Mouse (Mus musculus): Measurements from ENCODE around the gene Hist1h2ap.
A peak's percentile ranks its signal among the peaks of the same experiment; 100 is the strongest.
"Not testable (repeated sequence)": the region's sequence is repeated elsewhere in the genome, so short reads cannot be mapped to it uniquely, and the experiment has no call there.

Hist1h2ap gene

DNA sequence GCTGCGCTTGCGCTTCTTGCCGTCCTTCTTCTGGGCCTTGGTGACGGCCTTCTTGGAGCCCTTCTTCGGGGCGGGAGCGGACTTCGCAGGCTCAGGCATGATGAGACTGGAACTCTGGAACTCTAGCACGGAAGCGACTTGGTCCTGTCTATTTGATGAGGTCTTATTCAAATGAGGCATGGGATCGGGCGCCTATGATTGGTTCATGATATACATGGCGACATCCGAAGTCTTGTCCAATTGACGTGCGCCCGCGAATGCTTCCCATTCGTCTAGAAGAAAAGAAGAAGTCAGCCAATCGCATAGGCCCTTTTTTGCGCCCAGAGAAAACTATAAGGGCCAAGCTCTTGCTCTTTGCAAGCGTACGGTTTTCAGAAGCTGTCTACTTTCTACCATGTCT, 23.2 kb downstream of the Hist1h2ap start, which contains the start of the genes Hist1h2bq and Hist1h2ao:
Hist1h2bq (minus strand) TSS at position 125 of the 400 bp plus-strand sequence.
Hist1h2ao (plus strand) TSS at position 393 of the 400 bp plus-strand sequence.
- DNase-seq (ENCODE audit: low read depth, low spot score): not testable (repeated sequence)

GRCm38 (mm10) chr13:21803058-21803457, 30.2 kb downstream of the Hist1h2ap start:
- not testable (repeated sequence) for DNase-seq (ENCODE audit: low read depth, low spot score)

DNA sequence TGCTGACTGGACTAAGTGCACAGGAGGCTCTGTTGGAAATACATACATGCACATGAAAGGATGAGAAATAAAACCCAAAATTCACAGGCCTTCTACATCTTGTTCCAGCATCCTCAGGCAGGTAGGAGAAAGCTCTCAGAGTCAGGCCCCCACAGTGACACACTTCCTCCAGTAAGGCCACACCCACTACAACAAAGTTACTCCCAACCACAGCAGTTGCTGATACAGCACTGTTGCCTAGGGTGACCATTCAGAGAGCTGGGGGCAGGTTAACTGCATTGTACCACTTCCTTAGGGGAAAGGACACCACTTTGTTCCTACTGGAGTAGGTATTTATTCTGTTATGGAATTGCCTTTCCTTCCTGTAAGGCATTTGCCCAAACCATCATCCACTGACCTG, 36.1 kb downstream of the Hist1h2ap start:
- DNase-seq (ENCODE audit: low read depth, low spot score): not testable (repeated sequence)

DNA sequence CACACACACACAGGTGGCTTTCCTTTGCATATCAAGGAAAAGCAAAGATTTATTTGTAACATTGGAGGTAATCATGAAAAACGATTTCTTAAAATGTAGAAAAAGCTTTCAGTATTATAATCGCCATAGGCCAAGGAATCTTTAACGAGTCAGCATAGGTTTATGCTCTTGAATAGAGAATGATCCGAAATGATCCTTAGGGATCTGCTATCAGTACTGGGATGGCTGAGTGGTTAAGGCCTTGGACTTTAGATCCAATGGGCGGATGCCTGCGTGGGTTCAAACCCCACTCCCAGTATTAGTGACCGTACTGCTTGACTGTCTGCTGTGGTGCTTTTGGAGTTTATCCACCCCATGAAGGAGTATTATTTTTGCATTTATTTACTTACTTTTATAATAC, 37.7 kb downstream of the Hist1h2ap start:
- DNase-seq (ENCODE audit: low read depth, low spot score): no peak

- DNase-seq (ENCODE audit: low read depth, low spot score): no peak
Observed at GRCm38 (mm10) chr13:21790601-21791283, 42.6 kb downstream of the Hist1h2ap start.

DNA sequence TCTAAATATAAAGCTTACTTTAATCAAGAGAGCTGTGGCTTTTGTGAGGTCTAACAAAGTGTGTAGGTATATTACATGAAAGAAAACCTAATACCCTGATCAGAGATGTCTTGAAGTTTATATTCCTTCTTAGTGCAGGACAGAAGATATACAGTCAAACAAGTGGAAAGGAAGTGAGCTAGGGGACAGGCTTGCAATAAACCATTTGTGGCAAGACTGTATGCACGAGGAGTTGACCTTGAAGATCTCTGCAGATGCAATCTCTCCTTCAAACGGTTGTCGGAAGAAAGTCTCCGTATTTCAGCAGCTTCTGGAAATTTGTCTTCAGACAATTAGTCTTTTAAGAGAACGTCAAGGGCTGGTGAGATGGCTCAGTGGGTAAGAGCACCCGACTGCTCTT, 43.4 kb downstream of the Hist1h2ap start:
- DNase-seq (ENCODE audit: low read depth, low spot score): no peak

- no peak for DNase-seq (ENCODE audit: low read depth, low spot score)
Observed at GRCm38 (mm10) chr13:21787760-21788593, 45.3 kb downstream of the Hist1h2ap start.

GRCm38 (mm10) chr13:21786899-21787629, 46.2 kb downstream of the Hist1h2ap start, which contains the start of the genes Hist1h2an and Hist1h2bp:
Gene Hist1h2an (minus strand): TSS chr13:21787218.
Gene Hist1h2bp (plus strand): TSS chr13:21787461.
- peak; percentile 92 for DNase-seq (ENCODE audit: low read depth, low spot score)

DNA sequence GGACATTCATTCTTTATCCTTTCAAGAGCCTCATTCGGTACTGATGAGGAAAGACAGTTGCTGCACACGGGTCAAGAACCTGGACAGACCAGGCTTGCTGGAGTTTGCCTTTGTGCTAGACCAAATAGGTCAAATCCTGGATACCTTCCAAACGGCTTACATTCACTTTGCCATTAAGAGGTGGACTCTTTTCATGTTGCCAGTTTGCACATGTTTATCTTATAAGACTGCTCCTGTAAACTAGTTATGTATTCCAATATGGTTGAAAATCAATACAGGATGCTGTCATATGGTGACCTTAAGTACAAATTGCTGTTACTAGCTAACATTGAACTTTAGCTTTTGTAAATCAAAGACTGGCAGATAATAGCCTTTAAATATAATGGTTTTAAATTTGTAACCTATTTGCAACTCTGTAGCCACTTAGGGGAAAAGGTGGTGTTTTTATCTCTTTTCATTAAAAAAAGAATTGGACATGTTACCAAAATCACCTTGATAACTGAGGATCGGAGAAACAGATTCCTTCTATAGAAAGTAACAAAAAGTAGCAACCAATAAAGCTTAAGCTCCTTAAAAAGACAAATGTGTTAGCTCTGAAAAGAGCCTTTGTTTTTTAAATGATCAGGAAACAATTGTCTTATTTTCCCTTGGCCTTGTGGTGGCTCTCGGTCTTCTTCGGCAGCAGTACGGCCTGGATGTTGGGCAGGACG, 47.0 kb downstream of the Hist1h2ap start:
- peak; percentile 25 for DNase-seq (ENCODE audit: low read depth, low spot score)

DNA sequence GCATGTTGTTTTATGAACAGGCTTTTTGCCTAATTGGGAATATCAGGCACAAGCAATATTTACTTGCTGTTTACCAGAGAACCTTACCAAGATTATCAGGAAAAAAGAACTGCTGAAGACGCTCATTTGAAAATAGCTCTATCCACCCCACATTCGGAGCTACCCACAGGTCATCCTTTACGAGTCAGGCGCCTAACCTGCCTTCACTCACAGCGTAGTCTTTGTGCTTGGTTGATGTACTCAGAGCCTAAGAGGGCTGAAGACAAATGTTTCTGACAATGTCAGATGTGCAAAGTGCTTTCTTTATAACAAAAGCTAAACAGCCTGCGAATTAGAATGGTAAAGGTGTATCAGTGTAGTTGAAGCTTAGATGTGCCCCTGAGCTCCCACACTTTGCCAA, 49.0 kb downstream of the Hist1h2ap start:
- DNase-seq (ENCODE audit: low read depth, low spot score): no peak

DNA sequence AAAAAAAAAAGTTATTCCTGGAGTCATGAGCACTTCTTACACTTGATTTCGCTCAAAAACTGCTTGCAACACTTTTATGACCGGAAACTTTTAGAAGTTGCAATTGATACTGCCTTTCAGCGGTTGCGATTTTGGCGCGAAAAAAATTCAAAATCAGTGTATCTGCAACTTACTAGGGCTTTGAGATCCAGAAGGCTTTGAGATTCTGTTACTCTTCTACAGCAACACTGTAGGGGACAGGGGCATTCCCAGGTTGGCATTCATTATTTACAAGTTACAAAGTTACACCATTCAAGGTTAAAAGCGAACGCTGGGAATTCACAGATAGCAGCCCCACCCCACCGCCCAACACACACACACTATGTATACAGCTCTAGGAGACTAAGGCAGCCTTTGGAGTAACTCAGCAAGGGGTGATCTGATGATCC, 49.6 kb downstream of the Hist1h2ap start:
- peak; percentile 68 for DNase-seq (ENCODE audit: low read depth, low spot score)

- peak; percentile 86 for DNase-seq (ENCODE audit: low read depth, low spot score)
Observed at GRCm38 (mm10) chr13:21783255-21783617, 50.1 kb downstream of the Hist1h2ap start, which contains the start of gene Hist1h3i. Gene Hist1h3i (minus strand): TSS chr13:21783370.
